Mouse (Mus musculus): ENCODE results near the gene Sucla2.

Sucla2 gene

GRCm38 (mm10) chr14:73524766-73525448 is at the start of gene Sucla2:
Sucla2 (plus strand) TSS chr14:73525319.
- peak; percentile 98 for DNase-seq (ENCODE audit: low read depth, low spot score)

- no peak for DNase-seq (ENCODE audit: low read depth, low spot score)
These were observed 49.6 kb upstream of the Sucla2 start for GRCm38 (mm10) chr14:73475506-73475905.

GRCm38 (mm10) chr14:73476361-73476934 is 48.7 kb upstream of the Sucla2 start:
- no peak for DNase-seq (ENCODE audit: low read depth, low spot score)

GRCm38 (mm10) chr14:73477077-73477476 is 48.0 kb upstream of the Sucla2 start:
- no peak for DNase-seq (ENCODE audit: low read depth, low spot score)

GRCm38 (mm10) chr14:73478321-73478720 is 46.8 kb upstream of the Sucla2 start:
- no peak for DNase-seq (ENCODE audit: low read depth, low spot score)

- DNase-seq (ENCODE audit: low read depth, low spot score): no peak
These were observed 45.3 kb upstream of the Sucla2 start for GRCm38 (mm10) chr14:73479771-73480170.

GRCm38 (mm10) chr14:73483516-73484229 is 41.4 kb upstream of the Sucla2 start:
- no peak for DNase-seq (ENCODE audit: low read depth, low spot score)

- DNase-seq (ENCODE audit: low read depth, low spot score): no peak
These were observed 40.6 kb upstream of the Sucla2 start for GRCm38 (mm10) chr14:73484366-73485110.

GRCm38 (mm10) chr14:73486641-73487040 is 38.5 kb upstream of the Sucla2 start:
- DNase-seq (ENCODE audit: low read depth, low spot score): no peak

- no peak for DNase-seq (ENCODE audit: low read depth, low spot score)
These were observed 31.8 kb upstream of the Sucla2 start for GRCm38 (mm10) chr14:73493356-73493755.

GRCm38 (mm10) chr14:73494122-73494521 is 31.0 kb upstream of the Sucla2 start:
- DNase-seq (ENCODE audit: low read depth, low spot score): no peak

- DNase-seq (ENCODE audit: low read depth, low spot score): no peak
These were observed 29.4 kb upstream of the Sucla2 start for GRCm38 (mm10) chr14:73495753-73496152.

GRCm38 (mm10) chr14:73501283-73501682 is 23.8 kb upstream of the Sucla2 start:
- DNase-seq (ENCODE audit: low read depth, low spot score): no peak

- DNase-seq (ENCODE audit: low read depth, low spot score): no peak
These were observed 23.4 kb upstream of the Sucla2 start for GRCm38 (mm10) chr14:73501721-73502120.

- no peak for DNase-seq (ENCODE audit: low read depth, low spot score)
These were observed 22.4 kb upstream of the Sucla2 start for GRCm38 (mm10) chr14:73502591-73503184.

- DNase-seq (ENCODE audit: low read depth, low spot score): no peak
These were observed 21.7 kb upstream of the Sucla2 start for GRCm38 (mm10) chr14:73503237-73503933.

- no peak for DNase-seq (ENCODE audit: low read depth, low spot score)
These were observed 18.8 kb upstream of the Sucla2 start for GRCm38 (mm10) chr14:73506283-73506682.

GRCm38 (mm10) chr14:73507200-73507599 is 17.9 kb upstream of the Sucla2 start:
- DNase-seq (ENCODE audit: low read depth, low spot score): no peak

- no peak for DNase-seq (ENCODE audit: low read depth, low spot score)
These were observed 17.3 kb upstream of the Sucla2 start for GRCm38 (mm10) chr14:73507702-73508376.

GRCm38 (mm10) chr14:73508630-73509395 is 16.3 kb upstream of the Sucla2 start:
- DNase-seq (ENCODE audit: low read depth, low spot score): peak; percentile 65

Data from A20 (cell line).